Mouse (Mus musculus) heart, embryonic 16.5 days (tissue): ENCODE measurements around the gene Vapa. TPM values are rescaled to one million over a fixed set of nuclear protein-coding genes. Genes with fewer than 3 reads are reported as not detected.

Experiments used
- ATAC-seq: fragments of 200-750 bp; cut with Nextera tagmentation; replicated peaks from 2 replicates; pipeline ENCODE4 v1.8.0; 2017; ENCODE audit warnings: moderate number of reproducible peaks; ENCODE audit not compliant: insufficient read depth, low FRiP score; ENCODE audit errors: extremely low read depth
- H3K27ac ChIP-seq: fragments of 300-500 bp; sonication (generic); 2 replicates; pipeline ENCODE4 v1.5.1; 2014; ENCODE audit warnings: mild to moderate bottlenecking, low read length, control low read depth, moderate library complexity
- H3K27me3 ChIP-seq: fragments of 300-500 bp; sonication (generic); 2 replicates; pipeline ENCODE4 v1.6.1; 2014; ENCODE audit warnings: low read length, mixed read lengths; ENCODE audit not compliant: control insufficient read depth, insufficient read depth
- H3K36me3 ChIP-seq: fragments of 300-500 bp; sonication (generic); 2 replicates; pipeline ENCODE4 v1.6.1; 2014; ENCODE audit not compliant: control insufficient read depth, insufficient read depth
- H3K4me1 ChIP-seq: fragments of 300-500 bp; sonication (generic); 2 replicates; pipeline ENCODE4 v1.6.1; 2014; ENCODE audit warnings: low read length, mixed read lengths; ENCODE audit not compliant: control insufficient read depth, insufficient read depth
- H3K4me2 ChIP-seq: fragments of 300-500 bp; sonication (generic); 2 replicates; pipeline ENCODE4 v1.6.1; 2014; ENCODE audit warnings: low read depth, mild to moderate bottlenecking, control low read depth, low read length
- H3K4me3 ChIP-seq: fragments of 300-500 bp; sonication (generic); 2 replicates; pipeline ENCODE4 v1.5.1; 2014; ENCODE audit warnings: mild to moderate bottlenecking, control low read depth, low read length
- H3K9ac ChIP-seq: fragments of 300-500 bp; sonication (generic); 2 replicates; pipeline ENCODE4 v1.6.1; 2014; ENCODE audit warnings: low read length, control low read depth
- H3K9me3 ChIP-seq: fragments of 300-500 bp; sonication (generic); replicated peaks from 2 replicates; pipeline ENCODE4 v1.6.1; 2016; ENCODE audit warnings: low read length; ENCODE audit not compliant: control insufficient read depth
- WGBS: fragments of 180-500 bp; shearing (Covaris S2); extraction: QIAGEN DNeasy Blood & Tissue Kit; methylation state at CpG from one replicate; pipeline ENCODE4 v1.1.7; 2014; 5-methylcytosine and 5-hydroxymethylcytosine counted together
- polyA plus RNA-seq: library from polyadenylated mRNA; unstranded; fragments of >200 nt; fragmentation: Nextera tagmentation; extraction: Ambion mirVana; gene quantifications from 2 replicates; pipeline ENCODE4 v1.2.1, GENCODE M21; 2015

Gene Vapa
- polyA plus RNA-seq, 1 experiment from 2014 or later, result 163 TPM

DNA sequence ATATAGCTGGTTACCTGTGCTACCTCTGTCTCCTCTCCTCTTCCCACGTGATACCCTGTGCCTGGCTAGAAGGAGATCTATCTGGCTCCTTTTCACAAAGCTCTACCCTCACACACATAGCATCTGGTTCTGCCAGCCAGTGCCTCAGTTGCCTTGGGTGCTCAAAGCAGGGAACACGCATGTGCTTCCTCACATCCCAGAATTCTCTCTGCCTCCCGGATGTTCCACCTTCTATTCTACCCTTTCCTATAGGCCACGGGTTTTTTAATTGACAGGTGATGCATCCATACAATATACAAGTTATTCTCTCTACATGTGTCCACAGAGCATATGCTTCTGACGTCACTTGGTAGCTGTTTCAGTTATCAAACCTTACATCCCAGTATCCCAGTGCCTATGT is 49.2 kb downstream of the Vapa start:
- WGBS, result 71% methylated on average over 5 of the region's 5 CpGs
- Histone ChIP-seq H3K4me2 (no peak overlapping the region), H3K9me3 (0 out of 2 replicates have a peak, but pooled peaks cover 4% of the 10 kb centered on the region), H3K9ac (no peak overlapping the region), H3K36me3 (peaks cover 3% of the 10 kb centered on the region; the same call in 1 of the 2 replicates), H3K27ac (no peak overlapping the region), H3K4me3 (no peak overlapping the region), H3K4me1 (peaks cover 8% of the 10 kb centered on the region; the same call in 1 of the 2 replicates), H3K27me3 (no peaks in the 10 kb centered on the region)
- ATAC-seq, result no peak

- no peak overlapping the region for H3K27ac ChIP-seq
- ATAC-seq, result no peak
- H3K4me3 ChIP-seq, result no peak overlapping the region
- H3K4me1 ChIP-seq, result peaks cover 8% of the 10 kb centered on the region; the same call in 1 of the 2 replicates
- no peak overlapping the region for H3K9ac ChIP-seq
- peaks cover 3% of the 10 kb centered on the region; the same call in 1 of the 2 replicates for H3K36me3 ChIP-seq
- WGBS, result 37% methylated on average over 6 of the region's 6 CpGs
- H3K9me3 ChIP-seq, result 0 out of 2 replicates have a peak, but pooled peaks cover 3% of the 10 kb centered on the region
- no peak overlapping the region for H3K4me2 ChIP-seq
- H3K27me3 ChIP-seq, result no peaks in the 10 kb centered on the region
Measured at GRCm38 (mm10) chr17:65563345-65563744, 50.0 kb downstream of the Vapa start.

- H3K9ac ChIP-seq, result no peak overlapping the region
- H3K4me2 ChIP-seq, result peak overlapping the region; percentile 33; the same call in 1 of the 2 replicates
- H3K4me1 ChIP-seq, result peaks cover 8% of the 10 kb centered on the region; the same call in 1 of the 2 replicates
- ATAC-seq, result no peak
- no peak overlapping the region for H3K27ac ChIP-seq
- H3K4me3 ChIP-seq, result no peak overlapping the region
- no peaks in the 10 kb centered on the region for H3K9me3 ChIP-seq
- H3K36me3 ChIP-seq, result no peaks in the 10 kb centered on the region
- H3K27me3 ChIP-seq, result no peaks in the 10 kb centered on the region
- 5% methylated on average over 5 of the region's 5 CpGs for WGBS
Measured at GRCm38 (mm10) chr17:65562761-65563160, 50.6 kb downstream of the Vapa start.

- no peak overlapping the region for H3K4me2 ChIP-seq
- H3K36me3 ChIP-seq, result no peaks in the 10 kb centered on the region
- no peak overlapping the region for H3K9ac ChIP-seq
- no peak overlapping the region for H3K4me3 ChIP-seq
- no peaks in the 10 kb centered on the region for H3K9me3 ChIP-seq
- no peaks in the 10 kb centered on the region for H3K27me3 ChIP-seq
- ATAC-seq, result no peak
- no peak overlapping the region for H3K27ac ChIP-seq
- WGBS, result 64% methylated on average over 6 of the region's 6 CpGs
- H3K4me1 ChIP-seq, result peaks cover 12% of the 10 kb centered on the region; the same call in 1 of the 2 replicates
Measured at GRCm38 (mm10) chr17:65561361-65562015, 51.9 kb downstream of the Vapa start.

DNA sequence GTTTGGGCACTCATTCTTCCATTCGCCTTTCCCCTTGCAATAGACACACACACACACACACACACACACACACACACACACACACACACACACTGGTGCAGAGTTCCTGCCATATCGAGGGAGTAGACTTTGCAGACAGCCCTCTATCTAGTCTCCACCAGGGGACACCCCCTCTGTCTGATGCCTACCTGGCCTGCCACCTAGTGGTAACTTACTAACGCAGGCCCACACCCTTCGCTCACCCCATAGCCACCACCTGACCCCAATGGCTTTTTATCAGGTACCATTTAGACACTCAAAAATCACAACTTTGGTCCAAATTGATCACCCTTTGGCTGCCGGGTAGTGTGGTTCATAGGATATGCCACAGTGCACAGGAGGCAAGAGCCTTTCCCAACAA is 54.1 kb downstream of the Vapa start:
- 40% methylated on average over 5 of the region's 5 CpGs for WGBS
- H3K9ac ChIP-seq, result no peak overlapping the region
- H3K36me3 ChIP-seq, result no peaks in the 10 kb centered on the region
- H3K27ac ChIP-seq, result no peak overlapping the region
- H3K4me2 ChIP-seq, result no peak overlapping the region
- no peak; the same call in 1 of the 2 replicates for ATAC-seq
- H3K9me3 ChIP-seq, result no peaks in the 10 kb centered on the region
- no peak overlapping the region for H3K4me3 ChIP-seq
- H3K27me3 ChIP-seq, result no peaks in the 10 kb centered on the region
- H3K4me1 ChIP-seq, result peaks cover 12% of the 10 kb centered on the region; the same call in 1 of the 2 replicates

DNA sequence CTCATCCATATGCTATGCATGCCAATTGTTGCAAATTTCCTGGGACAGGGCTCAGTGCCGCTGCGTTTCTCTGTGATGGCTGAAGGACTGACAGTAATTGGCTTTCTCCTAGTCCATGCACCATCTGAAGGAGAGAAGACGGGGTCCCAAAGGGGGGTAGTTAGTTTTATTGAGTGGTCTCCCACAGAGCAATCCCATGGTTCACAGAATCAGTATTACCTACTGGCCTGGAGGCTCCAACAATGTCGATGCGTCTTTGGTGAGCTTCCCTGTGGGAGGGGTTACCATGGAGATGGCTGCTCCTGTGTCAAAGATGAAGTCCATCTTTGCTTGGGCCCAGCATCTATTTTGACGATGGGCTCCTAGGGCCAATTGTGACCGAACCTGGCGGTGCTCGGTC is 54.6 kb downstream of the Vapa start:
- Histone ChIP-seq H3K4me3 (no peak overlapping the region), H3K9ac (no peak overlapping the region), H3K27me3 (no peaks in the 10 kb centered on the region), H3K9me3 (no peaks in the 10 kb centered on the region), H3K27ac (no peak overlapping the region), H3K4me1 (peaks cover 12% of the 10 kb centered on the region; the same call in 1 of the 2 replicates), H3K4me2 (peak overlapping the region; percentile 14), H3K36me3 (no peaks in the 10 kb centered on the region)
- 56% methylated on average over 9 of the region's 9 CpGs for WGBS
- no peak for ATAC-seq

DNA sequence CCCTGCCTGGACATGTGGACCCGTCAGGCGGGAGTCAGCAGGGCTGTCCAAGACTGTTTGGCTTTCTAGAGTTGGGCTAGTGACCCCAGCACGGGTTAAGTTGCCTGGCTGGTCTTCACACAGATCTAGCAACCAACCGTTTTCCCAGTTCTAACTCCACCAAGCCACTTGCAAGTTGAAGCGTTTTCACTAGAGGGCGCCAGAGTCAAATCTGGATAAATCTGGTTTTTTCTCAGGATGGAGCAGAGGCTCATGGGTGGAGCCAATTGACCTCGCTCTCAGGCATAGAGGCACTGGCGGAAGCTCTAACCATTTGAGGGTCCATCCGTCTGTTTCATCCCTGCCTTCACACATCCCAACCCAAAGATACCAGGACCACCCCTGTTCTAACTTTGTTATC is 55.1 kb downstream of the Vapa start:
- Histone ChIP-seq H3K9ac (no peak overlapping the region), H3K27ac (no peak overlapping the region), H3K27me3 (no peaks in the 10 kb centered on the region), H3K4me1 (peaks cover 9% of the 10 kb centered on the region; the same call in 1 of the 2 replicates), H3K36me3 (no peaks in the 10 kb centered on the region), H3K4me2 (peak overlapping the region; percentile 14), H3K9me3 (no peaks in the 10 kb centered on the region), H3K4me3 (no peak overlapping the region)
- WGBS, result 38% methylated on average over 9 of the region's 9 CpGs
- ATAC-seq, result no peak

GRCm38 (mm10) chr17:65557212-65557611 is 56.1 kb downstream of the Vapa start:
- H3K4me3 ChIP-seq, result no peak overlapping the region
- no peak for ATAC-seq
- no peak overlapping the region for H3K9ac ChIP-seq
- H3K4me2 ChIP-seq, result no peak overlapping the region
- H3K27me3 ChIP-seq, result no peaks in the 10 kb centered on the region
- 39% methylated on average over 6 of the region's 6 CpGs for WGBS
- H3K4me1 ChIP-seq, result peaks cover 3% of the 10 kb centered on the region; the same call in 1 of the 2 replicates
- no peak overlapping the region for H3K27ac ChIP-seq
- H3K9me3 ChIP-seq, result no peaks in the 10 kb centered on the region
- H3K36me3 ChIP-seq, result no peaks in the 10 kb centered on the region

DNA sequence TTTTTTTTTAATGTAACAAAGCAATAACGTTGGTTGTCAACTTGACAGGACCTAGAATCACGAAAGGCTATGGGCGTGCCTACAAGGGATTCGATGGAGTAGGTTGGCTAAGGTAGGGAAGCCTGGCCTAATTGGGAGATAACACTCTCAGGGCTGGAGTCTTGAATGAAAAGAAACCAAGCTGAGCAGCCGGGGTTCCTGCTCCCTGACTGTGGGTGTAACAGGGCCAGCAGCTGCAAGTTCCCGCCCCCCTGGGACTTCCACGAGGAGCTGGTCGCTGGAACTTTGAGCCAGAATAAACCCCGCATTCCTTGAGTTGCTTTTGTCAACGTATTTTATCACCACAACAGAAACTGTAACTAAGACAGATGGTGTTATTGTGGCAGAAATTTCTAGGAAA is 56.6 kb downstream of the Vapa start:
- ATAC-seq, result no peak
- Histone ChIP-seq H3K4me2 (no peak overlapping the region), H3K4me1 (peaks cover 3% of the 10 kb centered on the region; the same call in 1 of the 2 replicates), H3K4me3 (no peak overlapping the region), H3K9me3 (no peaks in the 10 kb centered on the region), H3K9ac (no peak overlapping the region), H3K27ac (no peak overlapping the region), H3K27me3 (no peaks in the 10 kb centered on the region), H3K36me3 (no peaks in the 10 kb centered on the region)
- 55% methylated on average over 10 of the region's 10 CpGs for WGBS
